Mouse (Mus musculus) erythroid progenitor cell, adult 5-6 weeks (primary cell): ENCODE results near the gene C1qbp. TPM values are rescaled to one million over a fixed set of nuclear protein-coding genes. Genes with fewer than 3 reads are reported as not detected.

Source experiments
- total RNA-seq, 2 experiments: library from RNA; stranded (forward) in 1 of 2; stranded (reverse) in 1 of 2; fragments of 150-400 nt in 1 of 2; fragments of 186-747, 209-891 nt in 1 of 2; gene quantifications; 2 replicates each; pipeline versions ENCODE4 v1.2.3 to v1.2.4; 2015 to 2017; ENCODE audit warnings: low replicate concordance in 2 of 2

The C1qbp gene
- total RNA-seq, 2 experiments from 2014 or later: 7.3 to 87.2 TPM

Other genes with a start within 250 kb of the C1qbp start
- 1.8 TPM in 1 of 2 replicates, not detected in the other for gene Zfp3, start 218.8 kb downstream of the C1qbp start, total RNA-seq (2015; ENCODE audit: low replicate concordance)
- 0.30 and 0.90 TPM in 2 replicates for gene Zfp3, start 218.8 kb downstream of the C1qbp start, total RNA-seq (2017; ENCODE audit: low replicate concordance)
- gene Scimp, start 170.4 kb downstream of the C1qbp start, total RNA-seq (2015; ENCODE audit: low replicate concordance): not detected in 2 replicates
- gene Scimp, start 170.4 kb downstream of the C1qbp start, total RNA-seq (2017; ENCODE audit: low replicate concordance): not detected in 2 replicates
- 6.5 and 8.0 TPM in 2 replicates for gene Rabep1, start 138.2 kb downstream of the C1qbp start, total RNA-seq (2015; ENCODE audit: low replicate concordance)
- 20.9 and 23.0 TPM in 2 replicates for gene Rabep1, start 138.2 kb downstream of the C1qbp start, total RNA-seq (2017; ENCODE audit: low replicate concordance)
- gene Nup88, start 13.1 kb downstream of the C1qbp start, total RNA-seq (2015; ENCODE audit: low replicate concordance): 85.4 and 142 TPM in 2 replicates
- 93.7 and 128 TPM in 2 replicates for gene Nup88, start 13.1 kb downstream of the C1qbp start, total RNA-seq (2017; ENCODE audit: low replicate concordance)
- gene Rpain, start 12.8 kb downstream of the C1qbp start, total RNA-seq (2015; ENCODE audit: low replicate concordance): 136 and 165 TPM in 2 replicates
- gene Rpain, start 12.8 kb downstream of the C1qbp start, total RNA-seq (2017; ENCODE audit: low replicate concordance): 47.1 and 102 TPM in 2 replicates
- 1.1 and 3.8 TPM in 2 replicates for gene Dhx33, start 21.4 kb upstream of the C1qbp start, total RNA-seq (2015; ENCODE audit: low replicate concordance)
- gene Dhx33, start 21.4 kb upstream of the C1qbp start, total RNA-seq (2017; ENCODE audit: low replicate concordance): 7.4 and 7.8 TPM in 2 replicates
- gene Mis12, start 36.6 kb upstream of the C1qbp start, total RNA-seq (2015; ENCODE audit: low replicate concordance): 56.6 and 62.9 TPM in 2 replicates
- gene Mis12, start 36.6 kb upstream of the C1qbp start, total RNA-seq (2017; ENCODE audit: low replicate concordance): 69.3 and 137 TPM in 2 replicates
- 32.4 and 44.0 TPM in 2 replicates for gene Derl2, start 36.8 kb upstream of the C1qbp start, total RNA-seq (2015; ENCODE audit: low replicate concordance)
- 25.0 and 30.2 TPM in 2 replicates for gene Derl2, start 36.8 kb upstream of the C1qbp start, total RNA-seq (2017; ENCODE audit: low replicate concordance)
- not detected in 2 replicates for gene 6330403K07Rik, start 50.5 kb upstream of the C1qbp start, total RNA-seq (2015; ENCODE audit: low replicate concordance)
- gene 6330403K07Rik, start 50.5 kb upstream of the C1qbp start, total RNA-seq (2017; ENCODE audit: low replicate concordance): not detected in 2 replicates
- gene Nlrp1a, start 161.7 kb upstream of the C1qbp start, total RNA-seq (2015; ENCODE audit: low replicate concordance): 1.4 TPM in 1 of 2 replicates, not detected in the other
- gene Nlrp1a, start 161.7 kb upstream of the C1qbp start, total RNA-seq (2017; ENCODE audit: low replicate concordance): 0.76 and 0.77 TPM in 2 replicates
- gene Nlrp1b, start 247.7 kb upstream of the C1qbp start, total RNA-seq (2015; ENCODE audit: low replicate concordance): not detected in 2 replicates
- 0.68 TPM in 1 of 2 replicates, not detected in the other for gene Nlrp1b, start 247.7 kb upstream of the C1qbp start, total RNA-seq (2017; ENCODE audit: low replicate concordance)